Comparison of ENCODE assay signal across 10 mouse cellular contexts in the genomic region with DNA sequence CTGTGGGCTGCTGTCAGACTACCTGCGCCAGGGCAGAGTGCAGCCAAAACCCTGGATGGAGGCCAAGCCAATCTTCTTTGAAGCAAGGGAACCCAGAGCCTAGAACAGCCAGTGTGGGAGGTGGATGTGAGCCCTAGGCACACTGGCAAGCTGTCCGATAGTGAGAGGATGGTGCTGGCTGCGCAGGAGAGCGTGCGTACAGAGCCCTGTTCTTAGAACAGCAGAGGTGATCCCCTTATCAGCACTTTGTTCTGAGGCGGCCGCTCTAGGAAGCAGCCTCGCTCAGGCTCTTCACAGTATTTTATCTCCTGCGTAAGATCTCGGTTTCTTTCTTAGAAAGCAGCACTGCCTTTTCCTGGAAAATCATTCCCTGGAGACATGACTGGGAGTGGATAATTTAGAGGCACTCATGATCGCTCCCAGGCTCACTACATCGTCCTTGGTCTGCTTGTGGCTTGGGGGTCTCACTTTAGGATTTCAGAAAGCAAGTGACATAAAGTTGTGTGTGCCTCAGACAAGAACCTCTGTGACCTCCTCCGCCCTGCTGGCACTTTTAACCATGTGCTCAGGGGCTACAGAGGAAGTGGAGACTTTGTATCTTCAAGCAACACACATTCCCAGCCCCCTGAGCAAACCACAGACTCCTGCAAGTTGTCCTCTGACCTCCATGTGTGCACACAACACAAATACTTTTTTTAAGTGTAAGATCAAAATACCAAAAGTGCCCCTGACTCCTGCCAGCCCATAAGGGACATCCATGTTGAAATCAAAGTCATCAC.
A peak's percentile ranks its signal among the peaks of the same experiment; 100 is the strongest.
DNase-seq lines count a peak whose midpoint lies in the region; ATAC-seq and TF ChIP-seq lines count a peak whose summit lies in the region.
"Had no signal": no experiment of that assay in that cellular context is flagged by ENCODE, and none has a peak within 500 bp of the region (broad histone marks: within the 10 kb centered on the region; RNA-seq: fewer than 3 reads in every experiment).

No protein-coding gene starts in this region.

- WGBS in hindbrain, embryonic 15.5 days = 79% methylated on average over 13 of the region's 13 CpGs
- WGBS in hindbrain, embryonic 16.5 days = 78% methylated on average over 13 of the region's 13 CpGs
- WGBS in kidney, postnatal 0 days = 52% methylated on average over 13 of the region's 13 CpGs
- 64% methylated on average over 13 of the region's 13 CpGs for WGBS in stomach, postnatal 0 days
- 88% methylated on average over 13 of the region's 13 CpGs for WGBS in forebrain, postnatal 0 days

- H3K4me2 ChIP-seq in hindbrain, embryonic 15.5 days = no peak overlapping the region
- no peak overlapping the region for H3K4me2 ChIP-seq in hindbrain, embryonic 16.5 days (ENCODE audit: low read length)
- H3K4me2 ChIP-seq in kidney, postnatal 0 days (ENCODE audit: low read length) = no peak overlapping the region
- H3K4me2 ChIP-seq in stomach, postnatal 0 days (replicated peaks; ENCODE audit: low read depth) = no peak overlapping the region
- no peak overlapping the region for H3K4me2 ChIP-seq in forebrain, postnatal 0 days (ENCODE audit: low read depth)
- H3K4me2 ChIP-seq: limb, embryonic 12.5 days had no signal

- no peak overlapping the region for H3K4me3 ChIP-seq in hindbrain, embryonic 15.5 days
- H3K4me3 ChIP-seq in hindbrain, embryonic 16.5 days (ENCODE audit: low read length) = no peak overlapping the region
- no peak overlapping the region for H3K4me3 ChIP-seq in kidney, postnatal 0 days (replicated peaks; ENCODE audit: low read depth, low read length)
- H3K4me3 ChIP-seq in stomach, postnatal 0 days (ENCODE audit: low read depth, low read length) = no peak overlapping the region
- H3K4me3 ChIP-seq in forebrain, postnatal 0 days (ENCODE audit: low read depth, low read length) = no peak overlapping the region
- H3K4me3 ChIP-seq: limb, embryonic 12.5 days had no signal

- H3K36me3 ChIP-seq in hindbrain, embryonic 15.5 days = 0 out of 2 replicates have a peak, but pooled peaks cover 4% of the 10 kb centered on the region
- H3K36me3 ChIP-seq in hindbrain, embryonic 16.5 days (ENCODE audit: control insufficient read depth, insufficient read depth, low read length) = no peaks in the 10 kb centered on the region
- H3K36me3 ChIP-seq in kidney, postnatal 0 days (ENCODE audit: insufficient read depth, low read length) = 0 out of 2 replicates have a peak, but pooled peaks cover 3% of the 10 kb centered on the region
- no peaks in the 10 kb centered on the region for H3K36me3 ChIP-seq in stomach, postnatal 0 days (ENCODE audit: control insufficient read depth, insufficient read depth, low read length)
- H3K36me3 ChIP-seq in forebrain, postnatal 0 days (ENCODE audit: insufficient read depth) = peaks cover 6% of the 10 kb centered on the region; the same call in 1 of the 2 replicates
- H3K36me3 ChIP-seq: limb, embryonic 12.5 days had no signal

- 0 out of 2 replicates have a peak overlapping the region, but pooled peaks have one; percentile 33 for H3K27ac ChIP-seq in hindbrain, embryonic 15.5 days (replicated peaks)
- no peak overlapping the region for H3K27ac ChIP-seq in hindbrain, embryonic 16.5 days (ENCODE audit: low read depth, low read length)
- H3K27ac ChIP-seq in kidney, postnatal 0 days = peak overlapping the region; percentile 31; the same call in 1 of the 2 replicates
- no peak overlapping the region for H3K27ac ChIP-seq in stomach, postnatal 0 days (replicated peaks)
- H3K27ac ChIP-seq in forebrain, postnatal 0 days (ENCODE audit: low read depth, low read length) = no peak overlapping the region

- no peaks in the 10 kb centered on the region for H3K27me3 ChIP-seq in hindbrain, embryonic 15.5 days
- H3K27me3 ChIP-seq in hindbrain, embryonic 16.5 days (replicated peaks; ENCODE audit: control insufficient read depth, insufficient read depth, low read length) = no peaks in the 10 kb centered on the region
- no peaks in the 10 kb centered on the region for H3K27me3 ChIP-seq in kidney, postnatal 0 days (ENCODE audit: insufficient read depth, low read length)
- H3K27me3 ChIP-seq in stomach, postnatal 0 days (ENCODE audit: control insufficient read depth, insufficient read depth, low read length) = no peaks in the 10 kb centered on the region
- no peaks in the 10 kb centered on the region for H3K27me3 ChIP-seq in forebrain, postnatal 0 days (ENCODE audit: insufficient read depth, low read length)
- H3K27me3 ChIP-seq: limb, embryonic 12.5 days; Patski had no signal

- no peak for ATAC-seq in hindbrain, embryonic 15.5 days (ENCODE audit: low FRiP score, low read depth)
- no peak for ATAC-seq in hindbrain, embryonic 16.5 days
- peak; percentile 78 for ATAC-seq in activated CD4-positive, CD25-positive, alpha-beta regulatory T cell, adult 4 months
- no peak for ATAC-seq in kidney, postnatal 0 days (replicated peaks; ENCODE audit: low FRiP score, low read depth)
- peak; percentile 57; the same call in 1 of the 2 replicates for ATAC-seq in stomach, postnatal 0 days (ENCODE audit: low FRiP score, low TSS enrichment)
- ATAC-seq in forebrain, postnatal 0 days = no peak

- no peak for TF ChIP-seq CTCF in kidney, postnatal 0 days (IDR thresholded peaks at IDR 0.05; ENCODE audit: low read depth)
- no peak for TF ChIP-seq CTCF in stomach, postnatal 0 days (IDR thresholded peaks at IDR 0.05; ENCODE audit: low read depth)
- no peak for TF ChIP-seq CTCF in forebrain, postnatal 0 days (IDR thresholded peaks at IDR 0.05; ENCODE audit: low read depth)

- peak; percentile 70 for DNase-seq in kidney, postnatal 0 days (ENCODE audit: low spot score)
- no peak for DNase-seq in stomach, postnatal 0 days (ENCODE audit: low spot score)
- no peak for DNase-seq in spleen, postnatal 4 days (ENCODE audit: low spot score in 2 of 2)
- no peak for DNase-seq in forebrain, postnatal 0 days
- DNase-seq in gastrocnemius, postnatal 14 days = no peak

- no peaks in the 10 kb centered on the region for H3K4me1 ChIP-seq in hindbrain, embryonic 15.5 days (replicated peaks)
- H3K4me1 ChIP-seq in hindbrain, embryonic 16.5 days (ENCODE audit: control insufficient read depth, insufficient read depth, low read depth, low read length) = no peaks in the 10 kb centered on the region; the same call in 1 of the 2 replicates
- peaks cover 16% of the 10 kb centered on the region; the same call in 1 of the 2 replicates for H3K4me1 ChIP-seq in kidney, postnatal 0 days (replicated peaks; ENCODE audit: insufficient read depth, low read length)
- H3K4me1 ChIP-seq in stomach, postnatal 0 days (replicated peaks; ENCODE audit: control insufficient read depth, insufficient read depth) = peaks cover 2% of the 10 kb centered on the region; the same call in 1 of the 2 replicates
- H3K4me1 ChIP-seq in forebrain, postnatal 0 days (ENCODE audit: insufficient read depth) = no peaks in the 10 kb centered on the region

- no peaks in the 10 kb centered on the region for H3K9me3 ChIP-seq in hindbrain, embryonic 15.5 days
- no peaks in the 10 kb centered on the region for H3K9me3 ChIP-seq in hindbrain, embryonic 16.5 days (ENCODE audit: control insufficient read depth, low read length)
- no peaks in the 10 kb centered on the region for H3K9me3 ChIP-seq in kidney, postnatal 0 days (replicated peaks; ENCODE audit: low read length)
- no peaks in the 10 kb centered on the region for H3K9me3 ChIP-seq in stomach, postnatal 0 days (ENCODE audit: control insufficient read depth, low read length)
- no peaks in the 10 kb centered on the region for H3K9me3 ChIP-seq in forebrain, postnatal 0 days (ENCODE audit: low read length)
- H3K9me3 ChIP-seq: limb, embryonic 12.5 days had no signal

- H3K9ac ChIP-seq in hindbrain, embryonic 15.5 days = no peak overlapping the region
- no peak overlapping the region for H3K9ac ChIP-seq in hindbrain, embryonic 16.5 days (ENCODE audit: low read depth, low read length)
- no peak overlapping the region for H3K9ac ChIP-seq in kidney, postnatal 0 days (ENCODE audit: low read depth, low read length)
- H3K9ac ChIP-seq in stomach, postnatal 0 days (ENCODE audit: low read length) = no peak overlapping the region
- H3K9ac ChIP-seq in forebrain, postnatal 0 days = no peak overlapping the region
- H3K9ac ChIP-seq: limb, embryonic 12.5 days had no signal

- intact Hi-C loops in gastrocnemius, postnatal 14 days (cut with DNase I; ENCODE audit: low total_unique reads) = loop anchor here (10.0 kb wide), 1 partner anchor 226 kb away; no protein-coding TSS in a partner anchor

- TF ChIP-seq EP300 in stomach, postnatal 0 days (optimal IDR thresholded peaks at IDR 0.05) = no peak

Comparison
In these comparisons a context has a peak if more than half of its experiments do, and no peak if none do; other contexts are left out.
1. H3K27ac ChIP-seq: peak in hindbrain, embryonic 15.5 days (single experiment) and kidney, postnatal 0 days (single experiment); none in hindbrain, embryonic 16.5 days (single experiment), stomach, postnatal 0 days (single experiment) and forebrain, postnatal 0 days (single experiment).
2. ATAC-seq: peak in activated CD4-positive, CD25-positive, alpha-beta regulatory T cell, adult 4 months (single experiment) and stomach, postnatal 0 days (single experiment); none in hindbrain, embryonic 15.5 days (single experiment), hindbrain, embryonic 16.5 days (single experiment), kidney, postnatal 0 days (single experiment) and forebrain, postnatal 0 days (single experiment).